ENCODE assay signal across 9 mouse cellular contexts in the genomic region with DNA sequence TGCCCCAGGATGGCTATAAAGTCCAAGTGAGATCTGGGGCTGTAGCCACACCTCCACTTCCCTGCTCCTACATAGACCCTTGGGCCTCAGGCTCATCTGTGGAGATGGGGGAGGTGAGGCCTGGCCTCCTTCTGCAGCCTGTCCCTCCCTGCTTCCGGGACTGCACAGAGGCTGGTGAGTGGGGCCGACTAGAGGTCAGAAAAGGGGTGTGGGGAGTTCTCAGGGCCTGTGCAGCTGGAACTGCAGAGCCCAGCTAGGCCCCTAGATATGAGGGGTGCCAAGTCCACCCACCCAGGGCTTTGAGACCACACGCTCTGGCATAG. TPM values are rescaled to one million over a fixed set of nuclear protein-coding genes. Genes with fewer than 3 reads are reported as not detected.
DNase-seq lines count a peak whose midpoint lies in the region; ATAC-seq and TF ChIP-seq lines count a peak whose summit lies in the region.
"Had no signal": no experiment of that assay in that cellular context is flagged by ENCODE, and none has a peak within 500 bp of the region (broad histone marks: within the 10 kb centered on the region; RNA-seq: fewer than 3 reads in every experiment).

No protein-coding gene starts in this region.

- intact Hi-C loops in left cerebral cortex, adult 2 months (cut with DNase I) = no loop called here
- intact Hi-C loops in left cerebral cortex, postnatal 14 days (cut with DNase I) = no loop called here

- DNase-seq in left cerebral cortex, adult 2 months (ENCODE audit: extremely low spot score in 1 of 2, low spot score in 2 of 2) = no peak
- no peak for DNase-seq in left cerebral cortex, postnatal 14 days (ENCODE audit: low spot score in 2 of 2)
- DNase-seq in forebrain, embryonic 14.5 days (ENCODE audit: low spot score) = no peak
- DNase-seq in thymus, adult 2 months = no peak
- no peak for DNase-seq in adrenal gland, postnatal 14 days

- no peaks in the 10 kb centered on the region for H3K27me3 ChIP-seq in forebrain, embryonic 14.5 days (replicated peaks; ENCODE audit: control insufficient read depth, insufficient read depth, low read length)
- H3K27me3 ChIP-seq in intestine, postnatal 0 days (replicated peaks; ENCODE audit: control insufficient read depth, insufficient read depth, low read length) = no peaks in the 10 kb centered on the region
- H3K27me3 ChIP-seq in midbrain, embryonic 16.5 days (ENCODE audit: control insufficient read depth, insufficient read depth, low read depth, low read length) = no peaks in the 10 kb centered on the region
- H3K27me3 ChIP-seq in thymus, adult 2 months (ENCODE audit: control insufficient read depth, insufficient read depth, low read length) = no peaks in the 10 kb centered on the region
- H3K27me3 ChIP-seq: Patski had no signal

- H3K4me3 ChIP-seq in left cerebral cortex, adult 2 months = no peak overlapping the region
- no peak overlapping the region for H3K4me3 ChIP-seq in forebrain, embryonic 14.5 days (ENCODE audit: low read depth, low read length)
- H3K4me3 ChIP-seq in intestine, postnatal 0 days (ENCODE audit: low read depth, low read length) = no peak overlapping the region
- no peak overlapping the region for H3K4me3 ChIP-seq in midbrain, embryonic 16.5 days (ENCODE audit: low read depth, low read length)
- H3K4me3 ChIP-seq in thymus, adult 2 months (ENCODE audit: control insufficient read depth, insufficient read depth, low read length) = no peak overlapping the region

- peak overlapping the region; percentile 62 for H3K27ac ChIP-seq in left cerebral cortex, adult 2 months
- peak overlapping the region; percentile 22 for H3K27ac ChIP-seq in forebrain, embryonic 14.5 days (ENCODE audit: low read depth, low read length)
- H3K27ac ChIP-seq in intestine, postnatal 0 days (ENCODE audit: low read depth, low read length) = peak overlapping the region; percentile 74
- peak overlapping the region; percentile 77 for H3K27ac ChIP-seq in midbrain, embryonic 16.5 days (ENCODE audit: low read length)
- no peak overlapping the region for H3K27ac ChIP-seq in thymus, adult 2 months (ENCODE audit: control insufficient read depth, insufficient read depth, low read length)

- H3K36me3 ChIP-seq in forebrain, embryonic 14.5 days (ENCODE audit: control insufficient read depth, insufficient read depth, low read length) = peaks cover 39% of the 10 kb centered on the region
- H3K36me3 ChIP-seq in intestine, postnatal 0 days (ENCODE audit: control insufficient read depth, insufficient read depth) = peaks cover 29% of the 10 kb centered on the region
- H3K36me3 ChIP-seq in midbrain, embryonic 16.5 days (ENCODE audit: control insufficient read depth, insufficient read depth, low read length) = peaks cover 8% of the 10 kb centered on the region; the same call in 1 of the 2 replicates
- peaks cover 40% of the 10 kb centered on the region for H3K36me3 ChIP-seq in thymus, adult 2 months (ENCODE audit: control insufficient read depth, insufficient read depth, low read length)

- ATAC-seq in forebrain, embryonic 14.5 days = peak; percentile 26; the same call in 1 of the 2 replicates
- ATAC-seq in intestine, postnatal 0 days = peak; percentile 93
- no peak for ATAC-seq in midbrain, embryonic 16.5 days
- ATAC-seq in activated CD4-positive, CD25-positive, alpha-beta regulatory T cell, adult 4 months = no peak
- ATAC-seq: Patski had no signal

- H3K4me2 ChIP-seq in forebrain, embryonic 14.5 days (ENCODE audit: low read length) = no peak overlapping the region
- no peak overlapping the region for H3K4me2 ChIP-seq in intestine, postnatal 0 days (replicated peaks; ENCODE audit: low read depth)
- H3K4me2 ChIP-seq in midbrain, embryonic 16.5 days (ENCODE audit: low read length) = no peak overlapping the region

- H3K4me1 ChIP-seq in forebrain, embryonic 14.5 days (ENCODE audit: control insufficient read depth, insufficient read depth, low read length) = peaks cover 7% of the 10 kb centered on the region; the same call in 1 of the 2 replicates
- H3K4me1 ChIP-seq in intestine, postnatal 0 days (replicated peaks; ENCODE audit: control insufficient read depth, insufficient read depth, low read length) = peaks cover 13% of the 10 kb centered on the region
- H3K4me1 ChIP-seq in midbrain, embryonic 16.5 days (ENCODE audit: control insufficient read depth, insufficient read depth, low read length) = peaks cover 10% of the 10 kb centered on the region
- no peaks in the 10 kb centered on the region for H3K4me1 ChIP-seq in thymus, adult 2 months (replicated peaks; ENCODE audit: control insufficient read depth, insufficient read depth, low read length)

- 60% methylated on average over 3 of the region's 3 CpGs for WGBS in forebrain, embryonic 14.5 days
- 9% methylated on average over 3 of the region's 3 CpGs for WGBS in intestine, postnatal 0 days
- 51% methylated on average over 3 of the region's 3 CpGs for WGBS in midbrain, embryonic 16.5 days
- WGBS in thymus, adult 2 months = 72% methylated on average over 3 of the region's 3 CpGs

- H3K9me3 ChIP-seq in forebrain, embryonic 14.5 days (replicated peaks; ENCODE audit: control insufficient read depth, low read length) = no peaks in the 10 kb centered on the region
- no peaks in the 10 kb centered on the region for H3K9me3 ChIP-seq in intestine, postnatal 0 days (ENCODE audit: control insufficient read depth)
- no peaks in the 10 kb centered on the region for H3K9me3 ChIP-seq in midbrain, embryonic 16.5 days (replicated peaks; ENCODE audit: control insufficient read depth, low read length, poor library complexity, severe bottlenecking)

- no peak overlapping the region for H3K9ac ChIP-seq in forebrain, embryonic 14.5 days (ENCODE audit: low read length)
- no peak overlapping the region for H3K9ac ChIP-seq in intestine, postnatal 0 days (ENCODE audit: low read depth, low read length)
- no peak overlapping the region for H3K9ac ChIP-seq in midbrain, embryonic 16.5 days (ENCODE audit: low read depth, low read length)

- TF ChIP-seq CTCF in left cerebral cortex, adult 2 months (IDR thresholded peaks at IDR 0.05) = no peak
- peak; percentile 43; the same call in 1 of the 2 replicates for TF ChIP-seq CTCF in intestine, postnatal 0 days (IDR thresholded peaks at IDR 0.05; ENCODE audit: low read depth)
- no peak for TF ChIP-seq CTCF in thymus, adult 2 months (IDR thresholded peaks at IDR 0.05; ENCODE audit: borderline replicate concordance, control insufficient read depth, extremely low read depth, insufficient read depth, low read length, poor library complexity)

- TF ChIP-seq POLR2A in thymus, adult 2 months (IDR thresholded peaks at IDR 0.05; ENCODE audit: control insufficient read depth, extremely low read depth, insufficient read depth, low read length, poor library complexity) = no peak

RNA-seq across cellular contexts. Expression of a gene that starts 21.5 kb away (rescaled TPM):
- 1 to 10 TPM; 3.3 to 3.9 TPM for total RNA-seq in left cerebral cortex, adult 2 months (2021)
- 1 to 10 TPM; 5.0 to 5.2 TPM for total RNA-seq in left cerebral cortex, postnatal 14 days (2021)
- 1.3 and 2.0 TPM in 2 replicates for polyA plus RNA-seq in forebrain, embryonic 14.5 days (2014; fragmentation: Nextera tagmentation; extraction: Ambion mirVana)
- polyA plus RNA-seq in intestine, postnatal 0 days (2015; fragmentation: Nextera tagmentation; extraction: Ambion mirVana) = 8.6 and 8.8 TPM in 2 replicates
- 1.3 and 1.8 TPM in 2 replicates for polyA plus RNA-seq in midbrain, embryonic 16.5 days (2015; fragmentation: Nextera tagmentation; extraction: Ambion mirVana)
- 10.6 and 14.1 TPM in 2 replicates for polyA plus RNA-seq in thymus, adult 2 months (2012; rRNA removed)
- under 1 TPM in 1 of 2 experiments, not detected in 1; 0.38 TPM for polyA plus RNA-seq in activated CD4-positive, CD25-positive, alpha-beta regulatory T cell, adult 4 months (2017; shearing (Covaris generic))
- total RNA-seq in adrenal gland, postnatal 14 days (2021) = 14.5 and 17.0 TPM in 2 replicates

RNA-seq across cellular contexts. Expression of a gene that starts 30.8 kb away (rescaled TPM):
- 10 to 100 TPM; 12.1 to 12.7 TPM for total RNA-seq in left cerebral cortex, adult 2 months (2021)
- total RNA-seq in left cerebral cortex, postnatal 14 days (2021) = 10 to 100 TPM; 10.0 to 10.2 TPM
- polyA plus RNA-seq in forebrain, embryonic 14.5 days (2014; fragmentation: Nextera tagmentation; extraction: Ambion mirVana) = 24.3 and 24.6 TPM in 2 replicates
- 21.6 and 22.4 TPM in 2 replicates for polyA plus RNA-seq in intestine, postnatal 0 days (2015; fragmentation: Nextera tagmentation; extraction: Ambion mirVana)
- 13.3 and 14.5 TPM in 2 replicates for polyA plus RNA-seq in midbrain, embryonic 16.5 days (2015; fragmentation: Nextera tagmentation; extraction: Ambion mirVana)
- 37.6 and 48.9 TPM in 2 replicates for polyA plus RNA-seq in thymus, adult 2 months (2012; rRNA removed)
- polyA plus RNA-seq in activated CD4-positive, CD25-positive, alpha-beta regulatory T cell, adult 4 months (2017; shearing (Covaris generic)) = 10 to 100 TPM; 28.4 to 32.8 TPM
- 14.5 and 15.8 TPM in 2 replicates for total RNA-seq in adrenal gland, postnatal 14 days (2021)

RNA-seq across cellular contexts. Expression of a gene that starts 43.2 kb away (rescaled TPM):
- 10 to 100 TPM; 27.9 to 28.9 TPM for total RNA-seq in left cerebral cortex, adult 2 months (2021)
- total RNA-seq in left cerebral cortex, postnatal 14 days (2021) = 10 to 100 TPM; 22.0 to 23.7 TPM
- 15.9 and 17.6 TPM in 2 replicates for polyA plus RNA-seq in forebrain, embryonic 14.5 days (2014; fragmentation: Nextera tagmentation; extraction: Ambion mirVana)
- 11.3 and 12.3 TPM in 2 replicates for polyA plus RNA-seq in intestine, postnatal 0 days (2015; fragmentation: Nextera tagmentation; extraction: Ambion mirVana)
- polyA plus RNA-seq in midbrain, embryonic 16.5 days (2015; fragmentation: Nextera tagmentation; extraction: Ambion mirVana) = 12.5 and 14.0 TPM in 2 replicates
- 28.3 and 33.8 TPM in 2 replicates for polyA plus RNA-seq in thymus, adult 2 months (2012; rRNA removed)
- 1 to 10 TPM; 8.3 to 9.6 TPM for polyA plus RNA-seq in activated CD4-positive, CD25-positive, alpha-beta regulatory T cell, adult 4 months (2017; shearing (Covaris generic))
- total RNA-seq in adrenal gland, postnatal 14 days (2021) = 22.3 and 28.5 TPM in 2 replicates

RNA-seq across cellular contexts. Expression of a gene that starts 45.8 kb away (rescaled TPM):
- total RNA-seq in left cerebral cortex, adult 2 months (2021) = 10 to 100 TPM; 89.0 to 99.0 TPM
- total RNA-seq in left cerebral cortex, postnatal 14 days (2021) = 10 to 100 TPM; 59.5 to 65.9 TPM
- 5.0 and 7.4 TPM in 2 replicates for polyA plus RNA-seq in forebrain, embryonic 14.5 days (2014; fragmentation: Nextera tagmentation; extraction: Ambion mirVana)
- polyA plus RNA-seq in intestine, postnatal 0 days (2015; fragmentation: Nextera tagmentation; extraction: Ambion mirVana) = 1.5 and 1.8 TPM in 2 replicates
- 17.8 and 19.7 TPM in 2 replicates for polyA plus RNA-seq in midbrain, embryonic 16.5 days (2015; fragmentation: Nextera tagmentation; extraction: Ambion mirVana)
- 15.3 and 15.5 TPM in 2 replicates for polyA plus RNA-seq in thymus, adult 2 months (2012; rRNA removed)
- polyA plus RNA-seq in activated CD4-positive, CD25-positive, alpha-beta regulatory T cell, adult 4 months (2017; shearing (Covaris generic)) = 1 to 10 TPM; 1.6 to 1.8 TPM
- total RNA-seq in adrenal gland, postnatal 14 days (2021) = 29.5 and 32.6 TPM in 2 replicates

Comparison
In these comparisons a context has a peak if more than half of its experiments do, and no peak if none do; other contexts are left out.
1. ATAC-seq: peak in forebrain, embryonic 14.5 days (single experiment) and intestine, postnatal 0 days (single experiment); none in midbrain, embryonic 16.5 days (single experiment) and activated CD4-positive, CD25-positive, alpha-beta regulatory T cell, adult 4 months (single experiment).